Mouse (Mus musculus): ENCODE data around the gene Tnfaip2.

The Tnfaip2 gene

GRCm38 (mm10) chr12:111478924-111479323, 36.7 kb downstream of the Tnfaip2 start:
- no peak for DNase-seq (ENCODE audit: low spot score)

- DNase-seq (ENCODE audit: low spot score), result no peak
Observed at GRCm38 (mm10) chr12:111479917-111480316, 37.6 kb downstream of the Tnfaip2 start.

- DNase-seq (ENCODE audit: low spot score), result no peak
Observed at GRCm38 (mm10) chr12:111485046-111485651, 42.9 kb downstream of the Tnfaip2 start.

- peak; percentile 38 for DNase-seq (ENCODE audit: low spot score)
Observed at GRCm38 (mm10) chr12:111485652-111486306, 43.5 kb downstream of the Tnfaip2 start, which contains the start of gene Gm266. Gene Gm266, minus strand, starts transcription at chr12:111485823.

GRCm38 (mm10) chr12:111486455-111486854, 44.2 kb downstream of the Tnfaip2 start:
- no peak for DNase-seq (ENCODE audit: low spot score)

- DNase-seq (ENCODE audit: low spot score), result no peak
Observed at GRCm38 (mm10) chr12:111489261-111489865, 47.1 kb downstream of the Tnfaip2 start.

GRCm38 (mm10) chr12:111494931-111495330, 52.7 kb downstream of the Tnfaip2 start:
- DNase-seq (ENCODE audit: low spot score), result no peak

- DNase-seq (ENCODE audit: low spot score), result no peak
Observed at GRCm38 (mm10) chr12:111497076-111497475, 54.8 kb downstream of the Tnfaip2 start.

GRCm38 (mm10) chr12:111499617-111500016, 57.3 kb downstream of the Tnfaip2 start:
- no peak for DNase-seq (ENCODE audit: low spot score)

GRCm38 (mm10) chr12:111500725-111501124, 58.5 kb downstream of the Tnfaip2 start:
- no peak for DNase-seq (ENCODE audit: low spot score)

GRCm38 (mm10) chr12:111503063-111503567, 60.8 kb downstream of the Tnfaip2 start:
- no peak for DNase-seq (ENCODE audit: low spot score)

GRCm38 (mm10) chr12:111503571-111503970, 61.3 kb downstream of the Tnfaip2 start:
- DNase-seq (ENCODE audit: low spot score), result no peak
